Mouse (Mus musculus): ENCODE data around the gene Amd2. TPM values are rescaled to one million over a fixed set of nuclear protein-coding genes. Genes with fewer than 3 reads are reported as not detected.

Gene Amd2
- polyA plus RNA-seq (2012; rRNA removed) (0.49 and 0.60 TPM in 2 replicates), polyA plus RNA-seq (2014; fragmentation: Nextera tagmentation; extraction: Ambion mirVana) (2.5 and 3.2 TPM in 2 replicates)

- Histone ChIP-seq H3K36me3 (ENCODE audit: control insufficient read depth, insufficient read depth, low read length) (no peaks in the 10 kb centered on the region), H3K4me1 (ENCODE audit: control insufficient read depth, insufficient read depth, low read length) (no peaks in the 10 kb centered on the region), H3K27me3 (ENCODE audit: control insufficient read depth, insufficient read depth, low read length) (no peaks in the 10 kb centered on the region), H3K9me3 (ENCODE audit: control insufficient read depth, low read length) (no peaks in the 10 kb centered on the region), H3K4me2 (replicated peaks; ENCODE audit: low read depth, low read length, severe bottlenecking) (no peak within 1 kb of the TSS), H3K9ac (ENCODE audit: low read depth, low read length, severe bottlenecking) (no peak within 1 kb of the TSS), H3K4me3 (replicated peaks; ENCODE audit: low read length) (no peak within 1 kb of the TSS), H3K27ac (replicated peaks; ENCODE audit: low read depth, low read length) (no peak within 1 kb of the TSS)
- no peak for TF ChIP-seq POLR2A (IDR thresholded peaks at IDR 0.05; ENCODE audit: borderline replicate concordance, extremely low read depth, insufficient read depth, insufficient read length)
- WGBS, result 93% methylated on average over 8 of the region's 8 CpGs
- DNase-seq (ENCODE audit: low spot score) (no peak), ATAC-seq (ENCODE audit: low FRiP score, low read depth) (no peak)
Observed at GRCm38 (mm10) chr10:35711792-35712191, at the start of gene Amd2. Amd2 (minus strand) TSS chr10:35711892.

GRCm38 (mm10) chr10:35761280-35761679, 49.6 kb upstream of the Amd2 start:
- H3K27ac ChIP-seq (replicated peaks; ENCODE audit: low read depth, low read length), result no peak overlapping the region
- no peak for TF ChIP-seq POLR2A (IDR thresholded peaks at IDR 0.05; ENCODE audit: borderline replicate concordance, extremely low read depth, insufficient read depth, insufficient read length)
- no peak for DNase-seq (ENCODE audit: low spot score)
- no peaks in the 10 kb centered on the region for H3K36me3 ChIP-seq (ENCODE audit: control insufficient read depth, insufficient read depth, low read length)
- H3K4me3 ChIP-seq (replicated peaks; ENCODE audit: low read length), result no peak overlapping the region
- no peak for ATAC-seq (ENCODE audit: low FRiP score, low read depth)
- no peak overlapping the region for H3K9ac ChIP-seq (ENCODE audit: low read depth, low read length, severe bottlenecking)
- WGBS, result 84% methylated on average over 3 of the region's 3 CpGs
- H3K4me1 ChIP-seq (ENCODE audit: control insufficient read depth, insufficient read depth, low read length), result no peaks in the 10 kb centered on the region
- no peak overlapping the region for H3K4me2 ChIP-seq (replicated peaks; ENCODE audit: low read depth, low read length, severe bottlenecking)
- no peaks in the 10 kb centered on the region for H3K27me3 ChIP-seq (ENCODE audit: control insufficient read depth, insufficient read depth, low read length)
- no peaks in the 10 kb centered on the region for H3K9me3 ChIP-seq (ENCODE audit: control insufficient read depth, low read length)

GRCm38 (mm10) chr10:35737639-35738038, 25.9 kb upstream of the Amd2 start:
- ATAC-seq (ENCODE audit: low FRiP score, low read depth), result no peak
- Histone ChIP-seq H3K27ac (replicated peaks; ENCODE audit: low read depth, low read length) (no peak overlapping the region), H3K27me3 (ENCODE audit: control insufficient read depth, insufficient read depth, low read length) (no peaks in the 10 kb centered on the region), H3K9me3 (ENCODE audit: control insufficient read depth, low read length) (no peaks in the 10 kb centered on the region), H3K4me2 (replicated peaks; ENCODE audit: low read depth, low read length, severe bottlenecking) (no peak overlapping the region), H3K9ac (ENCODE audit: low read depth, low read length, severe bottlenecking) (no peak overlapping the region), H3K4me3 (replicated peaks; ENCODE audit: low read length) (no peak overlapping the region), H3K4me1 (ENCODE audit: control insufficient read depth, insufficient read depth, low read length) (no peaks in the 10 kb centered on the region), H3K36me3 (ENCODE audit: control insufficient read depth, insufficient read depth, low read length) (no peaks in the 10 kb centered on the region)
- no peak for TF ChIP-seq POLR2A (IDR thresholded peaks at IDR 0.05; ENCODE audit: borderline replicate concordance, extremely low read depth, insufficient read depth, insufficient read length)
- DNase-seq (ENCODE audit: low spot score), result no peak
- WGBS, result 98% methylated on average over 2 of the region's 2 CpGs

GRCm38 (mm10) chr10:35714266-35714665, 2.6 kb upstream of the Amd2 start:
- TF ChIP-seq POLR2A (IDR thresholded peaks at IDR 0.05; ENCODE audit: borderline replicate concordance, extremely low read depth, insufficient read depth, insufficient read length), result no peak
- no peak for ATAC-seq (ENCODE audit: low FRiP score, low read depth)
- no peak overlapping the region for H3K4me2 ChIP-seq (replicated peaks; ENCODE audit: low read depth, low read length, severe bottlenecking)
- no peaks in the 10 kb centered on the region for H3K36me3 ChIP-seq (ENCODE audit: control insufficient read depth, insufficient read depth, low read length)
- no peak for DNase-seq (ENCODE audit: low spot score)
- H3K4me3 ChIP-seq (replicated peaks; ENCODE audit: low read length), result no peak overlapping the region
- no peaks in the 10 kb centered on the region for H3K9me3 ChIP-seq (ENCODE audit: control insufficient read depth, low read length)
- no peaks in the 10 kb centered on the region for H3K4me1 ChIP-seq (ENCODE audit: control insufficient read depth, insufficient read depth, low read length)
- H3K27me3 ChIP-seq (ENCODE audit: control insufficient read depth, insufficient read depth, low read length), result no peaks in the 10 kb centered on the region
- no peak overlapping the region for H3K27ac ChIP-seq (replicated peaks; ENCODE audit: low read depth, low read length)
- no peak overlapping the region for H3K9ac ChIP-seq (ENCODE audit: low read depth, low read length, severe bottlenecking)

All from limb, embryonic 14.5 days (tissue).